Mouse (Mus musculus) G1E (cell line): ENCODE measurements around the gene Mcrip2.

Source experiments
- CTCF ChIP-seq: IDR thresholded peaks from 2 replicates; pipeline ENCODE4 v1.5.1; 2012; ENCODE audit warnings: low read depth, low read length, inconsistent platforms, mixed read lengths
- GATA1 ChIP-seq: IDR thresholded peaks from 2 replicates; pipeline ENCODE4 v1.6.1; 2012; ENCODE audit warnings: borderline replicate concordance, low read length, inconsistent platforms, mixed read lengths
- POLR2AphosphoS5 ChIP-seq: IDR thresholded peaks from 2 replicates; pipeline ENCODE4 v1.6.1; 2012; ENCODE audit warnings: low read depth, low read length, inconsistent platforms; ENCODE audit not compliant: insufficient replicate concordance

DNA sequence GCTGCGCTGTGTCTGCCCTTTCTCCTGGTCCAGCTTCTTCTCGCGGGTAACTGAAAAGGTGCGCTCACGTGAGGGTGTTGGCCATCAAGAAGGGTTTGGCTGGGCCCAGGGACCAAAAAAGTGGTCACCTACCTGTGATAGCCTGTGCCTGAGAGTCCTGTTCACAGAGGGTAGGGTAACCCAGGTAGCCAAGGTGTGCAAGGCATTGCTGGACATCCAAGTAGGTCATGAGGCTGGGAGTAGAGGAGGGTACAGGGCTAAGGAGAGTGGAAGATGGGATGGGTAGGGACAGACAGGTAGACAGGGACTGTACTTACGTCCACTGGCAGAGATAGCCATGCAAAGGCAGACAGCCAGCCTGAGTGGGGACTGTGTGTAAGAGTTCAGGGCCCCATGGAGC is 28.0 kb downstream of the Mcrip2 start:
- no peak for TF ChIP-seq CTCF
- TF ChIP-seq POLR2AphosphoS5: no peak
- no peak for TF ChIP-seq GATA1
